In genomic region chr7:143284866-143285265, GRCm38 (mm10) we compare ENCODE assay signal across 17 mouse cellular contexts.
"Had no signal": no experiment of that assay in that cellular context is flagged by ENCODE, and none has a peak within 500 bp of the region (broad histone marks: within the 10 kb centered on the region; RNA-seq: fewer than 3 reads in every experiment).

No protein-coding gene starts in this region.

- DNase-seq: kidney, adult 18-20 months; kidney, postnatal 36 days; layer of hippocampus, adult 9-11 months; layer of hippocampus, postnatal 36 days; liver; liver, embryonic 13.5 days; lung, adult 2 months; retina, postnatal 1 day; right cerebral cortex, postnatal 4 days; spleen, adult 18-20 months had no signal

- H3K4me3 ChIP-seq: intestine, embryonic 15.5 days; limb, embryonic 12.5 days; liver, embryonic 13.5 days; midbrain, embryonic 15.5 days; neural tube, embryonic 12.5 days had no signal

- ATAC-seq: intestine, embryonic 15.5 days; midbrain, embryonic 15.5 days had no signal

- H3K36me3 ChIP-seq: intestine, embryonic 15.5 days; midbrain, embryonic 15.5 days; neural tube, embryonic 12.5 days had no signal

- H3K4me2 ChIP-seq: intestine, embryonic 15.5 days; limb, embryonic 12.5 days; liver, embryonic 13.5 days; midbrain, embryonic 11.5 days; midbrain, embryonic 15.5 days; neural tube, embryonic 12.5 days had no signal

- H3K9me3 ChIP-seq: intestine, embryonic 15.5 days; limb, embryonic 12.5 days; liver, embryonic 13.5 days; megakaryocyte, embryonic 14.5 days; midbrain, embryonic 15.5 days; neural tube, embryonic 12.5 days had no signal

- H3K9ac ChIP-seq: intestine, embryonic 15.5 days; limb, embryonic 12.5 days; liver, embryonic 13.5 days; midbrain, embryonic 15.5 days; neural tube, embryonic 12.5 days had no signal

- H3K27ac ChIP-seq: intestine, embryonic 15.5 days; limb, embryonic 12.5 days; liver, embryonic 13.5 days; macrophage; midbrain, embryonic 15.5 days; neural tube, embryonic 12.5 days had no signal

- H3K27me3 ChIP-seq: intestine, embryonic 15.5 days; limb, embryonic 12.5 days; liver, embryonic 13.5 days; megakaryocyte, embryonic 14.5 days; midbrain, embryonic 15.5 days; neural tube, embryonic 12.5 days had no signal
